Mouse (Mus musculus) lung, embryonic 15.5 days (tissue): Measurements from ENCODE around the gene Ryk. TPM values are rescaled to one million over a fixed set of nuclear protein-coding genes. Genes with fewer than 3 reads are reported as not detected.

Experiments used
- ATAC-seq: fragments of 200-750 bp; cut with Nextera tagmentation; 2 replicates; pipeline ENCODE4 v1.8.0; 2017; ENCODE audit warnings: moderate number of reproducible peaks, borderline replicate concordance; ENCODE audit not compliant: low FRiP score, low TSS enrichment; ENCODE audit errors: extremely low read depth
- H3K27ac ChIP-seq: fragments of 300-500 bp; sonication (generic); 2 replicates; pipeline ENCODE4 v1.5.1; 2015; ENCODE audit warnings: moderate library complexity, mild to moderate bottlenecking, inconsistent platforms
- H3K27me3 ChIP-seq: fragments of 300-500 bp; sonication (generic); 2 replicates; pipeline ENCODE4 v1.6.1; 2015; ENCODE audit warnings: inconsistent platforms
- H3K36me3 ChIP-seq: fragments of 300-500 bp; sonication (generic); 2 replicates; pipeline ENCODE4 v1.6.1; 2015; ENCODE audit warnings: inconsistent platforms
- H3K4me1 ChIP-seq: fragments of 300-500 bp; sonication (generic); 2 replicates; pipeline ENCODE4 v1.6.1; 2015; ENCODE audit warnings: inconsistent platforms
- H3K4me2 ChIP-seq: fragments of 300-500 bp; sonication (generic); 2 replicates; pipeline ENCODE4 v1.6.1; 2015; ENCODE audit warnings: inconsistent platforms, mild to moderate bottlenecking, moderate library complexity
- H3K4me3 ChIP-seq: fragments of 300-500 bp; sonication (generic); 2 replicates; pipeline ENCODE4 v1.5.1; 2015; ENCODE audit warnings: mild to moderate bottlenecking, inconsistent platforms
- H3K9ac ChIP-seq: fragments of 300-500 bp; sonication (generic); 2 replicates; pipeline ENCODE4 v1.6.1; 2015; ENCODE audit warnings: inconsistent platforms
- H3K9me3 ChIP-seq: fragments of 300-500 bp; sonication (generic); 2 replicates; pipeline ENCODE4 v1.6.1; 2016; ENCODE audit warnings: inconsistent platforms
- WGBS: fragments of 180-500 bp; shearing (Covaris S2); methylation state at CpG from one replicate; pipeline ENCODE4 v1.1.7; 2015; 5-methylcytosine and 5-hydroxymethylcytosine counted together
- polyA plus RNA-seq: library from polyadenylated mRNA; unstranded; fragments of >200 nt; fragmentation: Nextera tagmentation; extraction: Ambion mirVana; gene quantifications from 2 replicates; pipeline ENCODE4 v1.2.1, GENCODE M21; 2015

The Ryk gene
- polyA plus RNA-seq, 1 experiment from 2014 or later, result 23.4 TPM

GRCm38 (mm10) chr9:102859963-102860362, 25.2 kb downstream of the Ryk start:
- Histone ChIP-seq H3K27ac (peak overlapping the region; percentile 31; the same call in 1 of the 2 replicates), H3K9ac (no peak overlapping the region), H3K4me2 (no peak overlapping the region), H3K36me3 (peaks cover 10% of the 10 kb centered on the region), H3K4me1 (peaks cover 57% of the 10 kb centered on the region), H3K4me3 (no peak overlapping the region), H3K27me3 (no peaks in the 10 kb centered on the region), H3K9me3 (no peaks in the 10 kb centered on the region)
- ATAC-seq, result no peak
- 93% methylated on average over 10 of the region's 10 CpGs for WGBS

- H3K36me3 ChIP-seq, result peaks cover 10% of the 10 kb centered on the region
- H3K9me3 ChIP-seq, result no peaks in the 10 kb centered on the region
- H3K4me2 ChIP-seq, result no peak overlapping the region
- H3K4me1 ChIP-seq, result peaks cover 67% of the 10 kb centered on the region
- no peak overlapping the region for H3K4me3 ChIP-seq
- ATAC-seq, result no peak
- no peak overlapping the region for H3K27ac ChIP-seq
- 0 out of 2 replicates have a peak overlapping the region, but pooled peaks have one; percentile 5 for H3K9ac ChIP-seq
- no peaks in the 10 kb centered on the region for H3K27me3 ChIP-seq
- WGBS, result 60% methylated on average over 7 of the region's 7 CpGs
Measured at GRCm38 (mm10) chr9:102860802-102861469, 26.2 kb downstream of the Ryk start.

GRCm38 (mm10) chr9:102861789-102862188, 27.1 kb downstream of the Ryk start:
- H3K9ac ChIP-seq, result no peak overlapping the region

GRCm38 (mm10) chr9:102862260-102862659, 27.5 kb downstream of the Ryk start:
- Histone ChIP-seq H3K4me2 (no peak overlapping the region), H3K4me1 (peaks cover 75% of the 10 kb centered on the region), H3K27me3 (no peaks in the 10 kb centered on the region), H3K27ac (no peak overlapping the region), H3K9me3 (no peaks in the 10 kb centered on the region), H3K4me3 (no peak overlapping the region), H3K9ac (no peak overlapping the region), H3K36me3 (peaks cover 5% of the 10 kb centered on the region)
- 72% methylated on average over 3 of the region's 3 CpGs for WGBS
- no peak for ATAC-seq

More at GRCm38 (mm10) chr9:102861789-102862188, 27.1 kb downstream of the Ryk start:
- ATAC-seq, result no peak
- peaks cover 9% of the 10 kb centered on the region for H3K36me3 ChIP-seq
- 0 out of 2 replicates have a peak overlapping the region, but pooled peaks have one; percentile 30 for H3K27ac ChIP-seq
- no peak overlapping the region for H3K4me3 ChIP-seq
- no peaks in the 10 kb centered on the region for H3K9me3 ChIP-seq
- no peak overlapping the region for H3K4me2 ChIP-seq
- peaks cover 75% of the 10 kb centered on the region for H3K4me1 ChIP-seq
- WGBS, result 53% methylated on average over 7 of the region's 7 CpGs
- H3K27me3 ChIP-seq, result no peaks in the 10 kb centered on the region

GRCm38 (mm10) chr9:102863876-102864545, 29.3 kb downstream of the Ryk start:
- Histone ChIP-seq H3K36me3 (peaks cover 14% of the 10 kb centered on the region), H3K4me3 (no peak overlapping the region), H3K4me2 (peak overlapping the region; percentile 14; the same call in 1 of the 2 replicates), H3K4me1 (peaks cover 71% of the 10 kb centered on the region), H3K9me3 (no peaks in the 10 kb centered on the region), H3K27me3 (no peaks in the 10 kb centered on the region), H3K27ac (peak overlapping the region; percentile 92), H3K9ac (no peak overlapping the region)
- 33% methylated on average over 14 of the region's 14 CpGs for WGBS
- ATAC-seq, result peak; percentile 93

- ATAC-seq, result no peak
- 39% methylated on average over 8 of the region's 8 CpGs for WGBS
- H3K27me3 ChIP-seq, result no peaks in the 10 kb centered on the region
- H3K4me3 ChIP-seq, result no peak overlapping the region
- H3K27ac ChIP-seq, result peak overlapping the region; percentile 92
- 0 out of 2 replicates have a peak overlapping the region, but pooled peaks have one; percentile 5 for H3K9ac ChIP-seq
- peaks cover 65% of the 10 kb centered on the region for H3K4me1 ChIP-seq
- peaks cover 18% of the 10 kb centered on the region for H3K36me3 ChIP-seq
- no peaks in the 10 kb centered on the region for H3K9me3 ChIP-seq
- peak overlapping the region; percentile 22; the same call in 1 of the 2 replicates for H3K4me2 ChIP-seq
Measured at GRCm38 (mm10) chr9:102864931-102865330, 30.2 kb downstream of the Ryk start.

- Histone ChIP-seq H3K9ac (no peak overlapping the region), H3K4me3 (no peak overlapping the region), H3K27ac (peak overlapping the region; percentile 92; the same call in 1 of the 2 replicates), H3K4me2 (no peak overlapping the region), H3K9me3 (no peaks in the 10 kb centered on the region), H3K36me3 (peaks cover 19% of the 10 kb centered on the region), H3K27me3 (no peaks in the 10 kb centered on the region), H3K4me1 (peaks cover 55% of the 10 kb centered on the region)
- ATAC-seq, result no peak
- WGBS, result 62% methylated on average over 12 of the region's 12 CpGs
Measured at GRCm38 (mm10) chr9:102865946-102866737, 31.4 kb downstream of the Ryk start.

GRCm38 (mm10) chr9:102866893-102867292, 32.2 kb downstream of the Ryk start:
- Histone ChIP-seq H3K36me3 (peaks cover 26% of the 10 kb centered on the region), H3K9ac (no peak overlapping the region), H3K9me3 (no peaks in the 10 kb centered on the region), H3K27ac (no peak overlapping the region), H3K4me3 (no peak overlapping the region), H3K4me2 (no peak overlapping the region), H3K4me1 (peaks cover 47% of the 10 kb centered on the region), H3K27me3 (no peaks in the 10 kb centered on the region)
- 21% methylated on average over 4 of the region's 4 CpGs for WGBS
- ATAC-seq, result no peak

GRCm38 (mm10) chr9:102867516-102867915, 32.8 kb downstream of the Ryk start:
- Histone ChIP-seq H3K4me2 (no peak overlapping the region), H3K4me1 (peaks cover 41% of the 10 kb centered on the region), H3K27me3 (no peaks in the 10 kb centered on the region), H3K4me3 (no peak overlapping the region), H3K9ac (no peak overlapping the region), H3K27ac (no peak overlapping the region), H3K36me3 (peaks cover 30% of the 10 kb centered on the region), H3K9me3 (no peaks in the 10 kb centered on the region)
- 78% methylated on average over 4 of the region's 4 CpGs for WGBS
- no peak for ATAC-seq

- Histone ChIP-seq H3K4me3 (no peak overlapping the region), H3K4me1 (peaks cover 32% of the 10 kb centered on the region), H3K4me2 (no peak overlapping the region), H3K27ac (no peak overlapping the region), H3K9me3 (no peaks in the 10 kb centered on the region), H3K36me3 (peaks cover 35% of the 10 kb centered on the region), H3K27me3 (no peaks in the 10 kb centered on the region), H3K9ac (no peak overlapping the region)
- no peak for ATAC-seq
- WGBS, result 87% methylated on average over 7 of the region's 7 CpGs
Measured at GRCm38 (mm10) chr9:102868451-102868850, 33.7 kb downstream of the Ryk start.

GRCm38 (mm10) chr9:102876054-102876690, 41.5 kb downstream of the Ryk start:
- ATAC-seq, result no peak
- no peak overlapping the region for H3K27ac ChIP-seq
- H3K4me2 ChIP-seq, result no peak overlapping the region
- H3K4me3 ChIP-seq, result no peak overlapping the region
- peaks cover 57% of the 10 kb centered on the region for H3K36me3 ChIP-seq
- no peaks in the 10 kb centered on the region for H3K9me3 ChIP-seq
- no peaks in the 10 kb centered on the region for H3K27me3 ChIP-seq
- H3K4me1 ChIP-seq, result no peaks in the 10 kb centered on the region
- H3K9ac ChIP-seq, result no peak overlapping the region
- WGBS, result 75% methylated on average over 7 of the region's 7 CpGs
